Mouse (Mus musculus) heart, embryonic 11.5 days (tissue): ENCODE data around the gene Cldn6. TPM values are rescaled to one million over a fixed set of nuclear protein-coding genes. Genes with fewer than 3 reads are reported as not detected.

Experiments used
- ATAC-seq: fragments of 200-750 bp; cut with Nextera tagmentation; replicated peaks from 2 replicates; pipeline ENCODE4 v1.8.0; 2017; ENCODE audit warnings: moderate library complexity; ENCODE audit not compliant: insufficient number of reproducible peaks, low FRiP score, low TSS enrichment
- H3K27ac ChIP-seq: fragments of 300-500 bp; sonication (generic); 2 replicates; pipeline ENCODE4 v1.5.1; 2014; ENCODE audit warnings: mild to moderate bottlenecking, low read depth, low read length
- H3K27me3 ChIP-seq: fragments of 300-500 bp; sonication (generic); 2 replicates; pipeline ENCODE4 v1.6.1; 2014; ENCODE audit warnings: mild to moderate bottlenecking, low read length, mixed read lengths; ENCODE audit not compliant: control insufficient read depth, insufficient read depth
- H3K36me3 ChIP-seq: fragments of 300-500 bp; sonication (generic); 2 replicates; pipeline ENCODE4 v1.6.1; 2014; ENCODE audit warnings: mild to moderate bottlenecking, low read length, moderate library complexity, mixed read lengths; ENCODE audit not compliant: control insufficient read depth, insufficient read depth
- H3K4me1 ChIP-seq: fragments of 300-500 bp; sonication (generic); 2 replicates; pipeline ENCODE4 v1.6.1; 2014; ENCODE audit warnings: low read length; ENCODE audit not compliant: control insufficient read depth, insufficient read depth
- H3K4me2 ChIP-seq: fragments of 300-500 bp; sonication (generic); 2 replicates; pipeline ENCODE4 v1.6.1; 2014; ENCODE audit warnings: mild to moderate bottlenecking, moderate library complexity
- H3K4me3 ChIP-seq: fragments of 300-500 bp; sonication (generic); 2 replicates; pipeline ENCODE4 v1.5.1; 2014; ENCODE audit warnings: low read depth, low read length
- H3K9ac ChIP-seq: fragments of 300-500 bp; sonication (generic); 2 replicates; pipeline ENCODE4 v1.6.1; 2014; ENCODE audit warnings: mild to moderate bottlenecking, low read depth, low read length, moderate library complexity
- H3K9me3 ChIP-seq: fragments of 300-500 bp; sonication (generic); replicated peaks from 2 replicates; pipeline ENCODE4 v1.6.1; 2016; ENCODE audit warnings: low read length; ENCODE audit not compliant: control insufficient read depth
- WGBS: fragments of 180-500 bp; shearing (Covaris S2); extraction: QIAGEN DNeasy Blood & Tissue Kit; methylation state at CpG from one replicate; pipeline ENCODE4 v1.1.7; 2014; ENCODE audit not compliant: insufficient replicate concordance; 5-methylcytosine and 5-hydroxymethylcytosine counted together
- polyA plus RNA-seq: library from polyadenylated mRNA; unstranded; fragments of >200 nt; fragmentation: Nextera tagmentation; extraction: Ambion mirVana; gene quantifications from 2 replicates; pipeline ENCODE4 v1.2.1, GENCODE M21; 2014

Gene Cldn6
- 3.3 and 3.9 TPM in 2 replicates for polyA plus RNA-seq

DNA sequence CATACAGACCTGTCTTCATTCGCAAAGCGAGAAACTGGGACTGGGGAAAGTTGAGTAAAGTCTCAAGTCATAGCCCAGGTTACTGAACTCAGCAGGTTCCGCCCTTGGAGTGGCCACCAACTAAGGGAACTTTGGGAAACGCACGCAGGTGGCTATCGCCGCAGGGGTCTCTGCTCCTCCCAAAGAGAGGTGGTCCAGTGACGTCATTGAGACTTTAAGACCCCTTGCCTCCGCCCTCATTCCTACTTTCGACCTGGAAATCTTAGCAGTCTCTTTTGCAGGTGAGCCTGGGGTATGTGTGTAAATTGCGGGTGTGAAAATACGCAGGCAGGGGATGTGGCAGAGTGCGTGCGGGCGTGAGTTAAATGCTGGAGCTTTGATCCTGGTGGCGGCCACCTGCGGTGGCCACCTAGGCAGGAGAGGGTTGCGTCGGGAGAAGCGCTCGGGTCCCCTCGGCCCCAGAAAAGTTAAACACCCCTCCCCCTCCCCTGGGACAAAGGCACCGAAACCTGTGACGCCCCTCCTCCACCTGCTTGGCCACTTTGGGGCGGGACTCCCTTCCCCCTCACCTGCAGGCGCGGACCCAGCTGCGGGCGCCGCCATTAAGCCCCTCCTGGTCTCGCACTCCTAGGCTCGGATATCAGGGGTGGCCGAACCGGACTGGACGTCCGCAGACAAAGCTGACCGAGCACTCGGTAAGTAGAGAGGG is at the start of gene Cldn6:
Gene Cldn6 (plus strand): TSS at position 123 of the 709 bp plus-strand sequence.
- no peak for ATAC-seq
- H3K4me3 ChIP-seq: peak within 1 kb of the TSS; percentile 16; the same call in 1 of the 2 replicates
- H3K4me2 ChIP-seq: peak within 1 kb of the TSS; percentile 23
- H3K27me3 ChIP-seq: peaks cover 61% of the 10 kb centered on the region
- peaks cover 18% of the 10 kb centered on the region for H3K4me1 ChIP-seq
- no peaks in the 10 kb centered on the region for H3K36me3 ChIP-seq
- no peak within 1 kb of the TSS for H3K9ac ChIP-seq
- H3K9me3 ChIP-seq: no peaks in the 10 kb centered on the region
- 3% methylated on average over 34 of the region's 38 CpGs for WGBS
- no peak within 1 kb of the TSS for H3K27ac ChIP-seq

DNA sequence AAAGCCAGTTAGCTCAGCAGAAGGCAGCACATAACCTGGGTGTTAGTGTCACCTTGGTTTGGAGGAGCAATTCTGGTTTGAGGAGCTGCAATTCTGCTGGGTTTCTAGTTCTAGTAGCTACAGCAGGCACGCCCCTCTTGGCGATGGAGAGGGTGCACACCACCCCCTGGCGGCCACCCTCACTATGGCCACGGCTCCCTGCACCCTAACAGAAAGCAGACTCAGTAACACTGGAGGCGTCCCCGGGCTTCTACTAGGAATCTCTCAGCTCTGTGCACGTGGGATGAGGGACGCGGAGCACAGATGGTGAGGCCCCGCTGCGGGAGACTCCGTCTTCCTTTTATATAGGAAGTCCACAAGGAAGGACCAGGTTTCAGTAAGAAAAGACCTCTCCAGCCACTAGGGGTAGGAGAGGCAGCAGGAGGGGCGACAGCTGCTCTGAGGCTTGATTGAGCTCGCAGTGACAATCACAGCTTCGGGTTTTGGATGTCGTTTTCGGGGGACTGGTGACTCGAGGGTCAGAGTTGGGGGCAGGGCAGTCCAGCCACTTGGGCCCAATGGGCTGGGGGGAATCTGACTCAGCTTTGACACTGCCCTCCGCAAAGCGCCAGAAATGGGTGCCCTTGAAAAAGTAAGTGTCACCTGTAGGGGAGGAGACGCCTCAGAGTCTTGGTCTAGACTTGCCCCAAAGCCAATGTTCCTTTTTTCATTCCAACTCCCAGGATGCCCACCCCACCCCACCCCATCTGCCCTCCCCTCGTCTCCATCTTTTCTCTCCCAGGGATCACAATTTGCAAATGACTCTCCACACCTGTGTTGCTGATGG is 48.6 kb upstream of the Cldn6 start:
- Histone ChIP-seq H3K4me3 (0 out of 2 replicates have a peak overlapping the region, but pooled peaks have one; percentile 18), H3K9ac (0 out of 2 replicates have a peak overlapping the region, but pooled peaks have one; percentile 39), H3K4me2 (peak overlapping the region; percentile 55), H3K36me3 (no peaks in the 10 kb centered on the region), H3K27me3 (peaks cover 2% of the 10 kb centered on the region; the same call in 1 of the 2 replicates), H3K27ac (no peak overlapping the region), H3K9me3 (no peaks in the 10 kb centered on the region), H3K4me1 (no peaks in the 10 kb centered on the region)
- peak; percentile 48; the same call in 1 of the 2 replicates for ATAC-seq
- WGBS: 15% methylated on average over 22 of the region's 22 CpGs

DNA sequence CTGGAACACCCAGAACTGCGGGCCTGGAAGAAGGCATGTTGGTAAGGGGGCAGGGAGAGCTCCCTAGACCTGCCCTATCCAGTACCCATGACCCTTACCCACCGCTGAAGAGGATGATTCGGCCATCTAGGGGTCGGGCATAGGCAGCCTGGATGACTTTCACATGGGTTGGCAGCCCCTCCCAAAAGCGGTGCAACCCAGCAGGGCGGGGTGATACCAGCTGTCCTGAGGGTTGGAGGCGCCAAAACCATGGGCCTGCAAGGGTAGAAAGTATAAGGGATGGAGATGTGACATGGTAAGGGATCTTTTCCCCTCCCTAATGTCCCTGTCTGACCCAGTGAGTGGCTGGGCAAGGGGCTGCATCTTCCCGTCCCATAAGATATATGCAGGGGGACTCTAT is 47.8 kb upstream of the Cldn6 start:
- Histone ChIP-seq H3K9me3 (no peaks in the 10 kb centered on the region), H3K9ac (no peak overlapping the region), H3K4me2 (no peak overlapping the region), H3K27ac (no peak overlapping the region), H3K4me1 (no peaks in the 10 kb centered on the region), H3K36me3 (no peaks in the 10 kb centered on the region), H3K27me3 (peaks cover 2% of the 10 kb centered on the region; the same call in 1 of the 2 replicates), H3K4me3 (no peak overlapping the region)
- 66% methylated on average over 8 of the region's 8 CpGs for WGBS
- ATAC-seq: no peak

DNA sequence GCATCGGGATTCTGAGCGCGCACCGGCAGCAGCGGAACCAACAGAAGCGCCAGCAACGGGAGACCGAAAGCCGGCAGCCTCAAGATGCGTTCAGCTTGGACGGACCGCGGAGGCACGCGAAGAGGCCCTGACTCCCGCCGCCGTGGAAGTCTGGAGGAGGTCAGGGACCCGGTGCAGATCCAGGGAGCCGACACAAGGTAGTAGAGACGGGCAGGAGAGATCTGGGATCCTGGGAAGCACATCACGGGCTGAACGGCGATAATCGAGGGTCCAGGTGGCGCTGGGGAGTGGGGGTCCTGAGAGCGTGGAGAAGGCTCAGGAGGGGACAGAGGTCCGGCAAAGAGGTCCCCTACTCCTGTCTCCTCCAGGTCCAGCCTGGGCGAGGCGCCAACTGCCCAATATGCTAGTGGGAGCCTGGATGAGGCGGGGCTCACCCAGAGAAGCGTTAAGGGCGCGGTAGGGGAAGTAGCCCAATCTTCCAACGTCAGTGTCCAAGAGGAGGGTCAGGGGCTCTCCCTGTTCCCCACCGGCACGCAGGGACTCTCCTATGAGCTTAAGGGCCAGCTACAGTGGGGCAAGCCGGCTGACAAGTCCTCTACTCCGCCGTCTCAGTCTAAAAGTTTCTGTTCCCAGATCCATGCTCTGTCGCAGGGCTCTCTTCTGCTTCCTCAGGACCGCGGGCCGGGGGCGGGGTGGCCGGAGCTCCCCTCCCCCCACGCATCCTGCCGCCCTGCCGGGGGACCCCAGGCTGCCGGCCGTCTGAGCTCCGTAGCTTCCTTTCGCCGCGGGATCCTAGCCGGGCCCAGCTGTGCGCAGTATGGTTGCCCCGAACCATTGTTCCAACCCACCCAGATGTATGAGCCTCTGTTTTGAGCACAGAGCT is 34.2 kb upstream of the Cldn6 start, which contains the start of gene Mmp25:
Gene Mmp25 (minus strand): TSS at position 665 of the 883 bp plus-strand sequence.
- ATAC-seq: peak; percentile 15; the same call in 1 of the 2 replicates
- Histone ChIP-seq H3K27me3 (peaks cover 18% of the 10 kb centered on the region), H3K9me3 (no peaks in the 10 kb centered on the region), H3K4me1 (no peaks in the 10 kb centered on the region), H3K4me3 (peak within 1 kb of the TSS; percentile 57), H3K4me2 (peak within 1 kb of the TSS; percentile 93), H3K36me3 (no peaks in the 10 kb centered on the region), H3K27ac (no peak within 1 kb of the TSS), H3K9ac (peak within 1 kb of the TSS; percentile 12)
- under 1% methylated on average over 58 of the region's 58 CpGs for WGBS

DNA sequence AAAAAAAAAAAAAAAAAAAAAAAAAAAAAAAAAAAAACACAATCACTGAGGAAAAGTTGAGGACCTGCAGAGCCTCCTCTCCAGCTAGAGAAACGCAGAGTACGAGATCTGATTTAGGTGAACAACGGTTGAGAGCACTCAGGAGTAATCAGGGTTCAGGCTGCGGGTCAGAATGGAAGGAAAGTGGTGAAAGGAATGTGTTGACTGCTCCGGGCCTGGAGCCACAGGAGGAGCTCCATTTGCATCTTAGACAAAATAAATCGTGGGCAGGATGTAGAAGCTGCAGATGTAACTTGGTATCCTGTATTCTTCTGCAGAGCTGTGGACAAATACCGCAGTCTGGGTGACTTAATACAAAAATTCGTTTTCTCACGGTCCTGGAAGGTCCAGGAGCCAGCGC is 33.2 kb upstream of the Cldn6 start:
- Histone ChIP-seq H3K4me1 (no peaks in the 10 kb centered on the region), H3K27me3 (peaks cover 18% of the 10 kb centered on the region), H3K36me3 (no peaks in the 10 kb centered on the region), H3K4me3 (no peak overlapping the region), H3K4me2 (no peak overlapping the region), H3K9me3 (no peaks in the 10 kb centered on the region), H3K27ac (no peak overlapping the region), H3K9ac (no peak overlapping the region)
- no peak for ATAC-seq
- 19% methylated on average over 10 of the region's 10 CpGs for WGBS

DNA sequence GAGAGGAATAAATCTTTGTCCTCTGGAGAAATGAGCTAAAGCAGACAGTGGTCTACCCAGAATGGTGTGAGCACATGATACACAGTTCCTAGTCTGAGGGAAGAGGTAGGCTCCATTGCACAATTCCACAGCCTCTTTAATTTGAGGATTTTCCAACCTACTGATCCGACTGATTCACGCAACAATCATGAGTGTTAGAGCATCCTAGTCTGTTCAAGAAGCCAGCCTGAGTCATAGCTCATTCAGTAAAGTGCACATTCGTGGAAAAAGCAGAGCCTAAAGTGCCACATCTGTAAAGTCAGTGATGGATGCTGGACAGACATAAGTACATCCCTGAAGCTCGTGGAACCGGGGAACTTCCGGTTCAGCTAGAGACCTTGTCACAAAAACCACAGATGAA is 27.7 kb upstream of the Cldn6 start:
- no peaks in the 10 kb centered on the region for H3K4me1 ChIP-seq
- no peaks in the 10 kb centered on the region for H3K36me3 ChIP-seq
- H3K4me2 ChIP-seq: no peak overlapping the region
- WGBS: 81% methylated on average over 6 of the region's 6 CpGs
- ATAC-seq: no peak
- H3K9me3 ChIP-seq: no peaks in the 10 kb centered on the region
- no peak overlapping the region for H3K4me3 ChIP-seq
- H3K27me3 ChIP-seq: 0 out of 2 replicates have a peak, but pooled peaks cover under 1% of the 10 kb centered on the region
- H3K9ac ChIP-seq: no peak overlapping the region
- no peak overlapping the region for H3K27ac ChIP-seq

DNA sequence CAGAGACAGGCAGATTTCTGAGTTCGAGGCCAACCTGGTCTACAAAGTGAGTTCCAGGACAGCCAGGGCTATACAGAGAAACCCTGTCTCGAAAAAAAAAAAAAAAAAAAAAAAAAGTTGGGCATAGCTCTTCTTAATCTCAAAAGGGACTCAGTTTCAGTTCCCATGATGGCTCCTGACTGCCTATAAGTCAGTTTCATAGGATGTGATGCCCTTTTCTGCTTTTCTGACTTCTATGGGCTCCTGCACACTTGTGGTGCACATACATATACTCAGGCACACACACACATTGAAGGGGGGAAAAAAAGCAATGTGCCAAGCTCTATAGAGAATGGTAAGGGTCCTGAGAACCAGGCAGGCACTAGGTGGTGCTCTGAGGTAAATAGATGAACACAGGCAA is 25.7 kb upstream of the Cldn6 start:
- Histone ChIP-seq H3K27me3 (0 out of 2 replicates have a peak, but pooled peaks cover 4% of the 10 kb centered on the region), H3K9ac (no peak overlapping the region), H3K36me3 (no peaks in the 10 kb centered on the region), H3K9me3 (no peaks in the 10 kb centered on the region), H3K4me3 (no peak overlapping the region), H3K4me1 (no peaks in the 10 kb centered on the region), H3K4me2 (no peak overlapping the region), H3K27ac (no peak overlapping the region)
- 69% methylated on average over 1 of the region's 2 CpGs for WGBS
- ATAC-seq: no peak

DNA sequence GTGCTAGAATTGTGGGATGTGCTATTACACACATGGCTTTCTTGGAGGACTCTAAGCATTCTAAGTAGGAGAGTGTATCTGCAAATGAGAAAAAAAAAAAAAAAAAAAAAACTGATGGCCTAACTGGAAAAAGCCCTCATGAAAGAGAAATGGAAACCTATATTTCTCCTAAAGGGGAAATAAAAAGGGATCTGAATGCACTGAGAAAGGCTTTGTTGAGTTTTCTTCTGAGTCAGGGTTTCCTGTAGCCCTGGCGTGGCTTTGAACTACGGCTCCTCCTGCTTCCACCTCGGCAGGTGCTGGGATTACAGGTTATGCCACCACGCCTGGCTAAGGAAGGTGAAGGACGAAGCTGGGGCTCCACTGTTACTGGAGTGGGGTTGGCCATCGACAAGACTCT is 25.0 kb upstream of the Cldn6 start:
- WGBS: 52% methylated on average over 6 of the region's 6 CpGs
- H3K36me3 ChIP-seq: no peaks in the 10 kb centered on the region
- no peak overlapping the region for H3K27ac ChIP-seq
- no peak overlapping the region for H3K4me3 ChIP-seq
- H3K4me1 ChIP-seq: no peaks in the 10 kb centered on the region
- H3K9ac ChIP-seq: no peak overlapping the region
- no peaks in the 10 kb centered on the region for H3K9me3 ChIP-seq
- H3K27me3 ChIP-seq: peaks cover 4% of the 10 kb centered on the region; the same call in 1 of the 2 replicates
- no peak for ATAC-seq
- no peak overlapping the region for H3K4me2 ChIP-seq
